Mouse (Mus musculus): ENCODE results near the gene Vpreb1. TPM values are rescaled to one million over a fixed set of nuclear protein-coding genes. Genes with fewer than 3 reads are reported as not detected.
A peak's percentile ranks its signal among the peaks of the same experiment; 100 is the strongest.

Vpreb1 gene
- polyA plus RNA-seq (2011; ENCODE audit: insufficient read depth, insufficient read length, low replicate concordance, missing spikeins) = 16.3 and 26.8 TPM in 2 replicates

GRCm38 (mm10) chr16:16870617-16871331 is at the start of gene Vpreb1, which contains the start of gene Top3b:
Gene Vpreb1, minus strand, starts transcription at chr16:16870843.
Gene Top3b, plus strand, starts transcription at chr16:16870736.
- Histone ChIP-seq H3K27ac (ENCODE audit: control insufficient read depth, insufficient read depth, low read depth, low read length, poor library complexity) (peak within 1 kb of the TSS; percentile 80), H3K4me3 (replicated peaks; ENCODE audit: control insufficient read depth, low read depth, low read length) (peak within 1 kb of the TSS; percentile 89), H3K4me1 (ENCODE audit: control insufficient read depth, insufficient read depth, low read length) (no peaks in the 10 kb centered on the region; the same call in 1 of the 2 replicates)
- under 1% methylated on average over 49 of the region's 49 CpGs for WGBS
- TF ChIP-seq POLR2A (IDR thresholded peaks at IDR 0.05; ENCODE audit: borderline replicate concordance, control insufficient read depth, low read depth, low read length) (peak; percentile 84; the same call in 1 of the 2 replicates), CTCF (IDR thresholded peaks at IDR 0.05; ENCODE audit: control insufficient read depth, insufficient read depth, low read length) (peak; percentile 14; the same call in 1 of the 2 replicates)

GRCm38 (mm10) chr16:16918441-16919117 is 47.9 kb upstream of the Vpreb1 start:
- Histone ChIP-seq H3K27ac (ENCODE audit: control insufficient read depth, insufficient read depth, low read depth, low read length, poor library complexity) (no peak overlapping the region), H3K4me3 (replicated peaks; ENCODE audit: control insufficient read depth, low read depth, low read length) (no peak overlapping the region), H3K4me1 (ENCODE audit: control insufficient read depth, insufficient read depth, low read length) (peaks cover 2% of the 10 kb centered on the region; the same call in 1 of the 2 replicates)
- TF ChIP-seq POLR2A (IDR thresholded peaks at IDR 0.05; ENCODE audit: borderline replicate concordance, control insufficient read depth, low read depth, low read length) (no peak), CTCF (IDR thresholded peaks at IDR 0.05; ENCODE audit: control insufficient read depth, insufficient read depth, low read length) (no peak)
- 58% methylated on average over 7 of the region's 7 CpGs for WGBS

GRCm38 (mm10) chr16:16913440-16913839 is 42.8 kb upstream of the Vpreb1 start:
- 79% methylated on average over 1 of the region's 1 CpGs for WGBS
- H3K27ac ChIP-seq (ENCODE audit: control insufficient read depth, insufficient read depth, low read depth, low read length, poor library complexity) = no peak overlapping the region
- no peaks in the 10 kb centered on the region for H3K4me1 ChIP-seq (ENCODE audit: control insufficient read depth, insufficient read depth, low read length)
- TF ChIP-seq CTCF (IDR thresholded peaks at IDR 0.05; ENCODE audit: control insufficient read depth, insufficient read depth, low read length) = no peak
- no peak for TF ChIP-seq POLR2A (IDR thresholded peaks at IDR 0.05; ENCODE audit: borderline replicate concordance, control insufficient read depth, low read depth, low read length)
- H3K4me3 ChIP-seq (replicated peaks; ENCODE audit: control insufficient read depth, low read depth, low read length) = no peak overlapping the region

GRCm38 (mm10) chr16:16911641-16912597 is 41.3 kb upstream of the Vpreb1 start:
- no peaks in the 10 kb centered on the region; the same call in 1 of the 2 replicates for H3K4me1 ChIP-seq (ENCODE audit: control insufficient read depth, insufficient read depth, low read length)
- TF ChIP-seq POLR2A (IDR thresholded peaks at IDR 0.05; ENCODE audit: borderline replicate concordance, control insufficient read depth, low read depth, low read length) (no peak), CTCF (IDR thresholded peaks at IDR 0.05; ENCODE audit: control insufficient read depth, insufficient read depth, low read length) (peak; percentile 95)
- H3K27ac ChIP-seq (ENCODE audit: control insufficient read depth, insufficient read depth, low read depth, low read length, poor library complexity) = no peak overlapping the region
- WGBS = 45% methylated on average over 13 of the region's 13 CpGs
- no peak overlapping the region for H3K4me3 ChIP-seq (replicated peaks; ENCODE audit: control insufficient read depth, low read depth, low read length)

- H3K4me3 ChIP-seq (replicated peaks; ENCODE audit: control insufficient read depth, low read depth, low read length) = no peak overlapping the region
- WGBS = 22% methylated on average over 6 of the region's 6 CpGs
- H3K27ac ChIP-seq (ENCODE audit: control insufficient read depth, insufficient read depth, low read depth, low read length, poor library complexity) = no peak overlapping the region
- TF ChIP-seq POLR2A (IDR thresholded peaks at IDR 0.05; ENCODE audit: borderline replicate concordance, control insufficient read depth, low read depth, low read length) (no peak), CTCF (IDR thresholded peaks at IDR 0.05; ENCODE audit: control insufficient read depth, insufficient read depth, low read length) (no peak)
- peaks cover 2% of the 10 kb centered on the region; the same call in 1 of the 2 replicates for H3K4me1 ChIP-seq (ENCODE audit: control insufficient read depth, insufficient read depth, low read length)
Observed at GRCm38 (mm10) chr16:16907799-16908198, 37.2 kb upstream of the Vpreb1 start.

GRCm38 (mm10) chr16:16903188-16903587 is 32.5 kb upstream of the Vpreb1 start:
- Histone ChIP-seq H3K27ac (ENCODE audit: control insufficient read depth, insufficient read depth, low read depth, low read length, poor library complexity) (no peak overlapping the region), H3K4me3 (replicated peaks; ENCODE audit: control insufficient read depth, low read depth, low read length) (no peak overlapping the region), H3K4me1 (ENCODE audit: control insufficient read depth, insufficient read depth, low read length) (peaks cover 3% of the 10 kb centered on the region; the same call in 1 of the 2 replicates)
- TF ChIP-seq CTCF (IDR thresholded peaks at IDR 0.05; ENCODE audit: control insufficient read depth, insufficient read depth, low read length) (no peak), POLR2A (IDR thresholded peaks at IDR 0.05; ENCODE audit: borderline replicate concordance, control insufficient read depth, low read depth, low read length) (no peak)
- 84% methylated on average over 5 of the region's 5 CpGs for whole genome bisulfite sequencing

- Histone ChIP-seq H3K4me3 (replicated peaks; ENCODE audit: control insufficient read depth, low read depth, low read length) (no peak overlapping the region), H3K27ac (ENCODE audit: control insufficient read depth, insufficient read depth, low read depth, low read length, poor library complexity) (no peak overlapping the region), H3K4me1 (ENCODE audit: control insufficient read depth, insufficient read depth, low read length) (peaks cover 3% of the 10 kb centered on the region; the same call in 1 of the 2 replicates)
- TF ChIP-seq POLR2A (IDR thresholded peaks at IDR 0.05; ENCODE audit: borderline replicate concordance, control insufficient read depth, low read depth, low read length) (no peak), CTCF (IDR thresholded peaks at IDR 0.05; ENCODE audit: control insufficient read depth, insufficient read depth, low read length) (no peak)
- whole genome bisulfite sequencing = 31% methylated on average over 4 of the region's 4 CpGs
Observed at GRCm38 (mm10) chr16:16902329-16902728, 31.7 kb upstream of the Vpreb1 start.
